Mouse (Mus musculus): ENCODE results near the gene Taar8a. TPM values are rescaled to one million over a fixed set of nuclear protein-coding genes. Genes with fewer than 3 reads are reported as not detected.
"Not testable (repeated sequence)": the region's sequence is repeated elsewhere in the genome, so short reads cannot be mapped to it uniquely, and the experiment has no call there.

Taar8a gene
- polyA plus RNA-seq, 2 experiments: not detected

DNA sequence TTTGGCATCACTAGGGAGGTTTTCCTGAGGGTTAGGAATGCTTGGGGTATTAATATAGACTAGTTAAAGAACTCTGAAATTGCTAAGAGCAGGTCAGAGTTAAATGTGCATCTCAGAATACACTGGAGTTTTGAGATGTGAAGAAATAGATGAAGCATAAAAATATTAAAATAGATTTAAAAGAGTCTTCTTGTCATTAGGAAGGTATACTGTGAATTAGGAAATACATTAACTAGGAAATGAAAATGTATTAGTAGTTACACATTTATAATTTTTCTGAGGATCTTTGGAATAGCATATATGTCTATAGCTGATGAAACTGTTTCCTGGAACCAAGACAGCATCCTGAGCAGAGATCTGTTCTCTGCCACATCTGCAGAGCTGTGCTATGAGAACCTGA lies 27.1 kb upstream of the Taar8a start, which contains the start of gene Taar7f:
Gene Taar7f (plus strand): TSS at position 301 of the 400 bp plus-strand sequence.
- H3K4me1 ChIP-seq (replicated peaks; ENCODE audit: control insufficient read depth in 2 of 2, insufficient read depth in 2 of 2, low read length in 1 of 2): no peaks in the 10 kb centered on the region
- H3K4me3 ChIP-seq (ENCODE audit: insufficient read depth in 1 of 2, low read depth in 2 of 2, low read length in 2 of 2): no peak within 1 kb of the TSS
- TF ChIP-seq CTCF (IDR thresholded peaks at IDR 0.05; ENCODE audit: low read depth) (no peak), EP300 (IDR thresholded peaks at IDR 0.05; ENCODE audit: low read depth) (no peak)
- H3K36me3 ChIP-seq (replicated peaks; ENCODE audit: control insufficient read depth, insufficient read depth, low read depth): no peaks in the 10 kb centered on the region
- no peak for DNase-seq (ENCODE audit: low read depth in 3 of 3, low spot score in 3 of 3)
- H3K9me3 ChIP-seq (ENCODE audit: control insufficient read depth, low read length): no peaks in the 10 kb centered on the region
- H3K27me3 ChIP-seq (ENCODE audit: control insufficient read depth, insufficient read depth, low read length): no peaks in the 10 kb centered on the region
- H3K9ac ChIP-seq (replicated peaks): no peak within 1 kb of the TSS
- H3K4me2 ChIP-seq (ENCODE audit: low read depth): no peak within 1 kb of the TSS
- H3K27ac ChIP-seq: no peak within 1 kb of the TSS
- ATAC-seq (ENCODE audit: insufficient read depth): no peak

GRCm38 (mm10) chr10:24052039-24052438 lies 24.3 kb upstream of the Taar8a start:
- DNase-seq (ENCODE audit: low read depth in 3 of 3, low spot score in 3 of 3) (peak in 2 of 3 experiments; percentile 9 to 27), ATAC-seq (ENCODE audit: insufficient read depth) (peak; percentile 80)
- no peak overlapping the region for H3K9ac ChIP-seq (replicated peaks)
- no peak overlapping the region for H3K27ac ChIP-seq
- TF ChIP-seq CTCF (IDR thresholded peaks at IDR 0.05; ENCODE audit: low read depth): no peak
- peak; percentile 75 for TF ChIP-seq EP300 (IDR thresholded peaks at IDR 0.05; ENCODE audit: low read depth)
- no peaks in the 10 kb centered on the region for H3K27me3 ChIP-seq (ENCODE audit: control insufficient read depth, insufficient read depth, low read length)
- WGBS (ENCODE audit: insufficient replicate concordance): 29% methylated on average over 5 of the region's 5 CpGs
- no peaks in the 10 kb centered on the region for H3K4me1 ChIP-seq (replicated peaks; ENCODE audit: control insufficient read depth in 2 of 2, insufficient read depth in 2 of 2, low read length in 1 of 2)
- H3K4me3 ChIP-seq (ENCODE audit: insufficient read depth in 1 of 2, low read depth in 2 of 2, low read length in 2 of 2): no peak overlapping the region
- H3K4me2 ChIP-seq (ENCODE audit: low read depth): no peak overlapping the region
- no peaks in the 10 kb centered on the region for H3K36me3 ChIP-seq (replicated peaks; ENCODE audit: control insufficient read depth, insufficient read depth, low read depth)
- H3K9me3 ChIP-seq (ENCODE audit: control insufficient read depth, low read length): no peaks in the 10 kb centered on the region

DNA sequence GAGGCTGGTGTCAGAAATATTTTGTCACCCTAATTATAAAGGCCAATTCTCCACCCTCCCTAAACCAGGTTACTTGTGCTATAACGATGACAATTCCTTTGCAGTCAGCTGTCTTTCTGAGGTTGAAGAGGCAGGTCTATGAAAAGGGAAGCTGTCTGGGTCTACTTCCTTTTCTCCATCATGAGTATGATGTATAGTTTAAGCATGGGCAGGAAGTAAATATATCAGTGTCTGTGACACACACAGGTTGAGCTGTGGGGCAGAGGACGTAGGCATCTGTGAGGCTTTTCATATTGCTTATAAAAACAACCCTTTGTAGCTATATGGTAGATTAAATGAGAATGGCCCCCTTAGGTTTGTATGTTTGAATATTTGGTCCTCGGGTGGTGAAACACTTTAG lies 17.3 kb upstream of the Taar8a start:
- 37% methylated on average over 3 of the region's 3 CpGs for WGBS (ENCODE audit: insufficient replicate concordance)
- H3K27ac ChIP-seq: no peak overlapping the region
- H3K36me3 ChIP-seq (replicated peaks; ENCODE audit: control insufficient read depth, insufficient read depth, low read depth): no peaks in the 10 kb centered on the region
- no peak overlapping the region for H3K4me3 ChIP-seq (ENCODE audit: insufficient read depth in 1 of 2, low read depth in 2 of 2, low read length in 2 of 2)
- no peak for TF ChIP-seq EP300 (IDR thresholded peaks at IDR 0.05; ENCODE audit: low read depth)
- H3K9me3 ChIP-seq (ENCODE audit: control insufficient read depth, low read length): no peaks in the 10 kb centered on the region
- no peak overlapping the region for H3K4me2 ChIP-seq (ENCODE audit: low read depth)
- H3K27me3 ChIP-seq (ENCODE audit: control insufficient read depth, insufficient read depth, low read length): no peaks in the 10 kb centered on the region
- no peak for ATAC-seq (ENCODE audit: insufficient read depth)
- DNase-seq (ENCODE audit: low read depth in 3 of 3, low spot score in 3 of 3): no peak
- no peaks in the 10 kb centered on the region for H3K4me1 ChIP-seq (replicated peaks; ENCODE audit: control insufficient read depth in 2 of 2, insufficient read depth in 2 of 2, low read length in 1 of 2)
- H3K9ac ChIP-seq (replicated peaks): no peak overlapping the region

DNA sequence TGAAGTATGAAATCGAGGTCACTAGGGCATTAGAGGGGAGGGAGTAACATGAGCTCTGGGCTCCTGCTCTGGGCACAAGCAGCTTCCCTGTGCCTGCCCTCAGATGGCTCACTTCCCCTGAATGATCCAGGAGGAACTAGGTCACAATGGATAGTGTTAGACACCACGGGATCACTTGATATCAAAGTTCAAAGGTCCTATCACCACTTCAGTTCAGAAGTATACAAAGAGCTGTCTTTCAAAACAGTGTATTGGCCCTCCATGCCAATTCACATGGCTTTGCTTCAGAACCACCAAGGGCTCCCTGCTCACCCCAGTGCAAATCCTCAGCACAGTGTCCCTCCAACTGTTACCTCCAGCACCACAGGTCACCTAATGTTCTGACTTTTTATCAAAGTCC lies 1.5 kb upstream of the Taar8a start:
- H3K9me3 ChIP-seq (ENCODE audit: control insufficient read depth, low read length); H3K4me2 ChIP-seq (ENCODE audit: low read depth); ATAC-seq (ENCODE audit: insufficient read depth); H3K9ac ChIP-seq (replicated peaks); H3K27me3 ChIP-seq (ENCODE audit: control insufficient read depth, insufficient read depth, low read length); H3K27ac ChIP-seq; H3K4me1 ChIP-seq (replicated peaks; ENCODE audit: control insufficient read depth in 2 of 2, insufficient read depth in 2 of 2, low read length in 1 of 2); H3K4me3 ChIP-seq (ENCODE audit: insufficient read depth in 1 of 2, low read depth in 2 of 2, low read length in 2 of 2); DNase-seq (ENCODE audit: low read depth in 3 of 3, low spot score in 3 of 3); H3K36me3 ChIP-seq (replicated peaks; ENCODE audit: control insufficient read depth, insufficient read depth, low read depth): not testable (repeated sequence)
- 39% methylated on average over 2 of the region's 2 CpGs for WGBS (ENCODE audit: insufficient replicate concordance)

DNA sequence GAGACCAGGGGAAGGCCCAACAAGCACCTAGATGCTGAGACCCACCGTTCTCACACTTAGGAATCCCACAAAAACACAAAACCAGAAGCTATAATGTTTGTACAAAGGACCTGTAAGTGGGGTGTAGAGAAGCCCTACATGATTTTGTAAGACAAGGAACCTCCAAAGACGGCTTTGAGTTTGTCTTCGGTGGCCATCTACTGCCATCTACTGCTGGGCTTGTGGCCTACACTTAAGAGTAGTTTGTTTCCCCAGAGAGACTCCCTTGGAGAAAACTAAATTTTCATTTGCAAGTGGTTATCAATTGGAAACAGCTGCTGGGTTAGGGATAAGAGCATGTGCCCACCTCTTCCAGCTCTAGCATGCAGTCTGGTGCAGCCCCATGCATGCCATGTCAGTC lies 3.9 kb downstream of the Taar8a start:
- no peak overlapping the region for H3K9ac ChIP-seq (replicated peaks)
- H3K4me2 ChIP-seq (ENCODE audit: low read depth): no peak overlapping the region
- TF ChIP-seq EP300 (IDR thresholded peaks at IDR 0.05; ENCODE audit: low read depth) (no peak), CTCF (IDR thresholded peaks at IDR 0.05; ENCODE audit: low read depth) (peak; percentile 51)
- no peaks in the 10 kb centered on the region for H3K27me3 ChIP-seq (ENCODE audit: control insufficient read depth, insufficient read depth, low read length)
- H3K4me3 ChIP-seq (ENCODE audit: insufficient read depth in 1 of 2, low read depth in 2 of 2, low read length in 2 of 2): no peak overlapping the region
- ATAC-seq (ENCODE audit: insufficient read depth) (0 out of 2 replicates have a peak, but pooled peaks have one; percentile 11), DNase-seq (ENCODE audit: low read depth in 3 of 3, low spot score in 3 of 3) (peak in 1 of 3 experiments; percentile 9)
- no peaks in the 10 kb centered on the region for H3K36me3 ChIP-seq (replicated peaks; ENCODE audit: control insufficient read depth, insufficient read depth, low read depth)
- 37% methylated on average over 3 of the region's 3 CpGs for WGBS (ENCODE audit: insufficient replicate concordance)
- H3K27ac ChIP-seq: no peak overlapping the region
- H3K4me1 ChIP-seq (replicated peaks; ENCODE audit: control insufficient read depth in 2 of 2, insufficient read depth in 2 of 2, low read length in 1 of 2): 0 out of 4 replicates have a peak, but pooled peaks cover 0 to under 1% of the 10 kb centered on the region in 2 experiments
- H3K9me3 ChIP-seq (ENCODE audit: control insufficient read depth, low read length): no peaks in the 10 kb centered on the region
